Mouse (Mus musculus): ENCODE measurements at regions not wholly inside any gene's neighbourhood (a gene's known extent, or its start where the extent isn't known, plus 50 kb on each side); places are given as distances from the start of the nearest gene placed in this dataset.

GRCm38 (mm10) chr2:105552092-105552491 is 116.6 kb upstream of the Pax6 start:
- H3K36me3 ChIP-seq, result no peaks in the 10 kb centered on the region
- H3K4me2 ChIP-seq (replicated peaks), result no peak overlapping the region
- H3K4me3 ChIP-seq, result no peak overlapping the region
- no peak for ATAC-seq (ENCODE audit: low FRiP score, low read depth)
- no peak overlapping the region for H3K27ac ChIP-seq
- no peaks in the 10 kb centered on the region for H3K9me3 ChIP-seq
- no peaks in the 10 kb centered on the region for H3K4me1 ChIP-seq
- no peak overlapping the region for H3K9ac ChIP-seq
- H3K27me3 ChIP-seq (replicated peaks), result no peaks in the 10 kb centered on the region
- WGBS, result 76% methylated on average over 2 of the region's 2 CpGs

- no peak overlapping the region for H3K9ac ChIP-seq
- no peaks in the 10 kb centered on the region for H3K27me3 ChIP-seq (replicated peaks)
- no peak overlapping the region for H3K27ac ChIP-seq
- peak; percentile 74; the same call in 1 of the 2 replicates for ATAC-seq (ENCODE audit: low FRiP score, low read depth)
- H3K4me3 ChIP-seq, result no peak overlapping the region
- H3K4me2 ChIP-seq (replicated peaks), result no peak overlapping the region
- peaks cover 6% of the 10 kb centered on the region for H3K4me1 ChIP-seq
- 23% methylated on average over 2 of the region's 2 CpGs for WGBS
- no peaks in the 10 kb centered on the region for H3K36me3 ChIP-seq
- H3K9me3 ChIP-seq, result no peaks in the 10 kb centered on the region
Measured at GRCm38 (mm10) chr2:105586782-105587181, 81.9 kb upstream of the Pax6 start.

GRCm38 (mm10) chr2:105594131-105594530 is 74.6 kb upstream of the Pax6 start:
- ATAC-seq (ENCODE audit: low FRiP score, low read depth), result no peak
- H3K4me1 ChIP-seq, result no peaks in the 10 kb centered on the region
- no peak overlapping the region for H3K4me3 ChIP-seq
- no peak overlapping the region for H3K4me2 ChIP-seq (replicated peaks)
- no peak overlapping the region for H3K27ac ChIP-seq
- H3K36me3 ChIP-seq, result no peaks in the 10 kb centered on the region
- 94% methylated on average over 2 of the region's 2 CpGs for WGBS
- H3K27me3 ChIP-seq (replicated peaks), result no peaks in the 10 kb centered on the region
- H3K9me3 ChIP-seq, result no peaks in the 10 kb centered on the region
- no peak overlapping the region for H3K9ac ChIP-seq

- H3K4me3 ChIP-seq, result no peak overlapping the region
- ATAC-seq (ENCODE audit: low FRiP score, low read depth), result no peak
- H3K9ac ChIP-seq, result no peak overlapping the region
- no peaks in the 10 kb centered on the region for H3K4me1 ChIP-seq
- no peak overlapping the region for H3K4me2 ChIP-seq (replicated peaks)
- H3K9me3 ChIP-seq, result no peaks in the 10 kb centered on the region
- H3K27ac ChIP-seq, result no peak overlapping the region
- WGBS, result 67% methylated on average over 11 of the region's 11 CpGs
- H3K27me3 ChIP-seq (replicated peaks), result no peaks in the 10 kb centered on the region; the same call in 1 of the 2 replicates
- H3K36me3 ChIP-seq, result no peaks in the 10 kb centered on the region
Measured at GRCm38 (mm10) chr2:105604553-105605116, 64.1 kb upstream of the Pax6 start.

GRCm38 (mm10) chr2:105607969-105608538 is 60.6 kb upstream of the Pax6 start:
- WGBS, result 61% methylated on average over 8 of the region's 8 CpGs
- Histone ChIP-seq H3K27ac (no peak overlapping the region), H3K9me3 (no peaks in the 10 kb centered on the region)

GRCm38 (mm10) chr2:105608756-105609155 is 59.9 kb upstream of the Pax6 start:
- 73% methylated on average over 7 of the region's 7 CpGs for WGBS
- Histone ChIP-seq H3K4me1 (peaks cover 20% of the 10 kb centered on the region), H3K27ac (no peak overlapping the region), H3K9ac (no peak overlapping the region), H3K4me3 (no peak overlapping the region), H3K27me3 (replicated peaks) (peaks cover 7% of the 10 kb centered on the region), H3K36me3 (no peaks in the 10 kb centered on the region), H3K4me2 (replicated peaks) (no peak overlapping the region), H3K9me3 (no peaks in the 10 kb centered on the region)
- no peak for ATAC-seq (ENCODE audit: low FRiP score, low read depth)

More at GRCm38 (mm10) chr2:105607969-105608538, 60.6 kb upstream of the Pax6 start:
- Histone ChIP-seq H3K36me3 (no peaks in the 10 kb centered on the region), H3K4me2 (replicated peaks) (no peak overlapping the region), H3K27me3 (replicated peaks) (peaks cover 4% of the 10 kb centered on the region; the same call in 1 of the 2 replicates), H3K4me1 (peaks cover 20% of the 10 kb centered on the region), H3K9ac (no peak overlapping the region), H3K4me3 (no peak overlapping the region)
- ATAC-seq (ENCODE audit: low FRiP score, low read depth), result no peak

- ATAC-seq (ENCODE audit: low FRiP score, low read depth), result peak; percentile 45
- Histone ChIP-seq H3K9me3 (no peaks in the 10 kb centered on the region), H3K36me3 (no peaks in the 10 kb centered on the region), H3K9ac (no peak overlapping the region), H3K27me3 (replicated peaks) (peaks cover 7% of the 10 kb centered on the region), H3K4me1 (peaks cover 21% of the 10 kb centered on the region), H3K4me2 (replicated peaks) (peak overlapping the region; percentile 52; the same call in 1 of the 2 replicates), H3K27ac (no peak overlapping the region), H3K4me3 (no peak overlapping the region)
- 15% methylated on average over 5 of the region's 5 CpGs for WGBS
Measured at GRCm38 (mm10) chr2:105611014-105611413, 57.7 kb upstream of the Pax6 start.

GRCm38 (mm10) chr2:105611651-105612050 is 57.0 kb upstream of the Pax6 start:
- no peaks in the 10 kb centered on the region for H3K9me3 ChIP-seq
- H3K4me3 ChIP-seq, result no peak overlapping the region
- H3K27me3 ChIP-seq (replicated peaks), result peaks cover 7% of the 10 kb centered on the region; the same call in 1 of the 2 replicates
- peaks cover 28% of the 10 kb centered on the region for H3K4me1 ChIP-seq
- H3K4me2 ChIP-seq (replicated peaks), result peak overlapping the region; percentile 52
- peak; percentile 3; the same call in 1 of the 2 replicates for ATAC-seq (ENCODE audit: low FRiP score, low read depth)
- peak overlapping the region; percentile 50 for H3K27ac ChIP-seq
- no peak overlapping the region for H3K9ac ChIP-seq
- WGBS, result 4% methylated on average over 4 of the region's 4 CpGs
- no peaks in the 10 kb centered on the region for H3K36me3 ChIP-seq

- no peak overlapping the region for H3K9ac ChIP-seq
- WGBS, result under 1% methylated on average over 21 of the region's 21 CpGs
- H3K4me1 ChIP-seq, result peaks cover 29% of the 10 kb centered on the region
- no peaks in the 10 kb centered on the region for H3K9me3 ChIP-seq
- H3K27ac ChIP-seq, result peak overlapping the region; percentile 50
- peaks cover 7% of the 10 kb centered on the region; the same call in 1 of the 2 replicates for H3K27me3 ChIP-seq (replicated peaks)
- H3K4me3 ChIP-seq, result no peak overlapping the region
- H3K36me3 ChIP-seq, result no peaks in the 10 kb centered on the region
- peak; percentile 91 for ATAC-seq (ENCODE audit: low FRiP score, low read depth)
- peak overlapping the region; percentile 52 for H3K4me2 ChIP-seq (replicated peaks)
Measured at GRCm38 (mm10) chr2:105612051-105612664, 56.5 kb upstream of the Pax6 start.

- ATAC-seq (ENCODE audit: low FRiP score, low read depth), result no peak
- Histone ChIP-seq H3K4me3 (no peak overlapping the region), H3K9ac (no peak overlapping the region), H3K27me3 (replicated peaks) (peaks cover 7% of the 10 kb centered on the region; the same call in 1 of the 2 replicates), H3K36me3 (no peaks in the 10 kb centered on the region), H3K27ac (no peak overlapping the region; the same call in 1 of the 2 replicates), H3K4me1 (peaks cover 29% of the 10 kb centered on the region), H3K9me3 (no peaks in the 10 kb centered on the region), H3K4me2 (replicated peaks) (peak overlapping the region; percentile 52)
- 15% methylated on average over 7 of the region's 7 CpGs for WGBS
Measured at GRCm38 (mm10) chr2:105612706-105613105, 56.0 kb upstream of the Pax6 start.

GRCm38 (mm10) chr2:105613243-105613642 is 55.5 kb upstream of the Pax6 start:
- Histone ChIP-seq H3K4me1 (peaks cover 29% of the 10 kb centered on the region), H3K4me2 (replicated peaks) (no peak overlapping the region), H3K27me3 (replicated peaks) (peaks cover 7% of the 10 kb centered on the region; the same call in 1 of the 2 replicates), H3K9ac (no peak overlapping the region), H3K27ac (no peak overlapping the region), H3K9me3 (no peaks in the 10 kb centered on the region), H3K4me3 (no peak overlapping the region), H3K36me3 (no peaks in the 10 kb centered on the region)
- 51% methylated on average over 6 of the region's 6 CpGs for WGBS
- no peak for ATAC-seq (ENCODE audit: low FRiP score, low read depth)

- Histone ChIP-seq H3K4me1 (peaks cover 27% of the 10 kb centered on the region), H3K27ac (no peak overlapping the region), H3K27me3 (replicated peaks) (peaks cover 7% of the 10 kb centered on the region; the same call in 1 of the 2 replicates), H3K9ac (no peak overlapping the region), H3K9me3 (no peaks in the 10 kb centered on the region), H3K4me3 (no peak overlapping the region), H3K36me3 (no peaks in the 10 kb centered on the region), H3K4me2 (replicated peaks) (peak overlapping the region; percentile 39)
- ATAC-seq (ENCODE audit: low FRiP score, low read depth), result peak; percentile 27
- WGBS, result 27% methylated on average over 18 of the region's 18 CpGs
Measured at GRCm38 (mm10) chr2:105615891-105616733, 52.6 kb upstream of the Pax6 start.

Measured in neural tube, embryonic 12.5 days (tissue).